Mouse (Mus musculus) E14TG2a.4 (cell line): ENCODE measurements around the gene Ubash3b.

Experiments used
- CTCF ChIP-seq: conservative IDR thresholded peaks from 2 replicates; pipeline ENCODE4 v1.5.1; 2014; ENCODE audit warnings: low read length
- POU5F1 ChIP-seq: IDR thresholded peaks from 2 replicates; pipeline ENCODE4 v1.6.1; 2014; ENCODE audit warnings: low read length, borderline replicate concordance

DNA sequence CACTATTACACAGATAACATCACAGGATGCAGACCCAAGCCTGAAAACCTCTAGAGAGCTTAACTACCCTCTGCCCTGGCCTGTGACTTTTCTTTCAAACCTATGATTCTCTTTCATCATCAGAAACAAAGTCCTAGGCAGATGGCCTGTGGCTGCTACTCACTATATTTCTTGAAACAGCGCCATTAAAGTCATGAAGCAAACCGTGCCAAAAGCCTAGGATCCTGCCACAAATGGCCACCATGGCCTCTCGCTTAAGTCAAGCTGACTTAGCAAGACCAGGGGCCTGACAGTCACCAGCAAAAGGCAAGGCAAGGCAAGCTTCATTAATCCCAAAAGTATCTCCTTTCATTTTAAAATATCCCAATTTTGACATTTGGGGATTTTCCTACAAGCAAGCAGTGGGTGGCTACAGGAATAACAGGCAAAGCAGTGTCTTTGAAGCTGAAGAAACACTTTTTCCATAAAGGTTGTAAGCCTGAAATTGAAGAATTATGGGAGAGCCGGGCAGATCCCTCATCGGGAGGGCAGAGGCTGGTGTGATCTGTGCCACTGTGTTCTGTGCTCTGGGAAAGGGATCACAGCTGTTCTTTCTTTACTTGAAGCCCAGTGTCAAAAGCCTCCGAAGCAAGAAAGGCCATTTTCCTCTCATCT lies 39.7 kb downstream of the Ubash3b start:
- TF ChIP-seq CTCF (no peak), POU5F1 (no peak)
